Mouse (Mus musculus) embryonic fibroblast, embryonic 13.5 days (primary cell): Measurements from ENCODE around the gene Gnl3. TPM values are rescaled to one million over a fixed set of nuclear protein-coding genes. Genes with fewer than 3 reads are reported as not detected.

Source experiments
- H3K27ac ChIP-seq: 2 replicates; pipeline ENCODE4 v1.5.1; 2012; ENCODE audit warnings: low read length, control low read depth, inconsistent platforms; ENCODE audit not compliant: insufficient read depth
- H3K4me1 ChIP-seq: 2 replicates; pipeline ENCODE4 v1.6.1; 2011; ENCODE audit warnings: low read length; ENCODE audit not compliant: control insufficient read depth, insufficient read depth
- H3K4me3 ChIP-seq: 2 replicates; pipeline ENCODE4 v1.5.1; 2011; ENCODE audit warnings: mild to moderate bottlenecking, control low read depth, low read length; ENCODE audit not compliant: insufficient read depth
- CTCF ChIP-seq: IDR thresholded peaks from 2 replicates; pipeline ENCODE4 v1.5.1; 2011; ENCODE audit warnings: mild to moderate bottlenecking, control low read depth, low read length, moderate library complexity, borderline replicate concordance; ENCODE audit not compliant: insufficient read depth
- POLR2A ChIP-seq: IDR thresholded peaks from 2 replicates; pipeline ENCODE4 v1.6.1; 2011; ENCODE audit warnings: low read depth, mild to moderate bottlenecking, control low read depth, low read length, moderate library complexity
- polyA plus RNA-seq: library from polyadenylated mRNA; stranded (reverse); fragments of >200 nt; gene quantifications from 2 replicates; pipeline ENCODE4 v1.2.4, GENCODE M21; 2011; ENCODE audit warnings: low read depth; ENCODE audit not compliant: missing spikeins, insufficient read length

Gene Gnl3
- 151 and 168 TPM in 2 replicates for polyA plus RNA-seq

- peak within 1 kb of the TSS; percentile 75 for H3K27ac ChIP-seq
- TF ChIP-seq CTCF (no peak), POLR2A (peak; percentile 95)
- H3K4me1 ChIP-seq, result peaks cover 10% of the 10 kb centered on the region
- peak within 1 kb of the TSS; percentile 97 for H3K4me3 ChIP-seq
Measured at GRCm38 (mm10) chr14:31018860-31019291, at the start of gene Gnl3, which contains the start of gene Pbrm1. Gene Gnl3 (minus strand): TSS chr14:31019152. Gene Pbrm1 (plus strand): TSS chr14:31019138.

- H3K4me1 ChIP-seq, result no peaks in the 10 kb centered on the region
- TF ChIP-seq CTCF (no peak), POLR2A (no peak)
- no peak overlapping the region for H3K27ac ChIP-seq
- no peak overlapping the region for H3K4me3 ChIP-seq
Measured at GRCm38 (mm10) chr14:31062277-31062676, 43.3 kb upstream of the Gnl3 start.

GRCm38 (mm10) chr14:31045817-31046216 lies 26.9 kb upstream of the Gnl3 start:
- Histone ChIP-seq H3K4me3 (no peak overlapping the region), H3K4me1 (no peaks in the 10 kb centered on the region), H3K27ac (no peak overlapping the region)
- TF ChIP-seq CTCF (no peak), POLR2A (no peak)

GRCm38 (mm10) chr14:31045296-31045695 lies 26.3 kb upstream of the Gnl3 start:
- Histone ChIP-seq H3K4me3 (no peak overlapping the region), H3K27ac (no peak overlapping the region), H3K4me1 (no peaks in the 10 kb centered on the region)
- TF ChIP-seq CTCF, result no peak
- TF ChIP-seq POLR2A, result no peak

GRCm38 (mm10) chr14:31025785-31026184 lies 6.8 kb upstream of the Gnl3 start:
- no peak overlapping the region for H3K4me3 ChIP-seq
- TF ChIP-seq POLR2A (no peak), CTCF (no peak)
- no peaks in the 10 kb centered on the region for H3K4me1 ChIP-seq
- H3K27ac ChIP-seq, result no peak overlapping the region

- H3K4me3 ChIP-seq, result no peak overlapping the region
- TF ChIP-seq CTCF (no peak), POLR2A (no peak)
- no peaks in the 10 kb centered on the region for H3K4me1 ChIP-seq
- H3K27ac ChIP-seq, result no peak overlapping the region
Measured at GRCm38 (mm10) chr14:31022579-31022978, 3.6 kb upstream of the Gnl3 start.

- TF ChIP-seq CTCF (no peak), POLR2A (peak; percentile 68)
- Histone ChIP-seq H3K27ac (peak overlapping the region; percentile 75), H3K4me1 (peaks cover 10% of the 10 kb centered on the region), H3K4me3 (peak overlapping the region; percentile 69)
Measured at GRCm38 (mm10) chr14:31019331-31020205, 616 bp upstream of the Gnl3 start.

- H3K4me1 ChIP-seq, result peaks cover 10% of the 10 kb centered on the region
- H3K4me3 ChIP-seq, result peak overlapping the region; percentile 97
- TF ChIP-seq POLR2A (no peak), CTCF (no peak)
- peak overlapping the region; percentile 20; the same call in 1 of the 2 replicates for H3K27ac ChIP-seq
Measured at GRCm38 (mm10) chr14:31017854-31018253, 1.1 kb downstream of the Gnl3 start.

GRCm38 (mm10) chr14:31016063-31016462 lies 2.9 kb downstream of the Gnl3 start:
- TF ChIP-seq POLR2A (no peak), CTCF (no peak)
- Histone ChIP-seq H3K27ac (no peak overlapping the region), H3K4me3 (peak overlapping the region; percentile 17; the same call in 1 of the 2 replicates), H3K4me1 (peaks cover 10% of the 10 kb centered on the region)

GRCm38 (mm10) chr14:31013928-31014327 lies 5.0 kb downstream of the Gnl3 start:
- no peak for TF ChIP-seq POLR2A
- no peak for TF ChIP-seq CTCF
- peaks cover 10% of the 10 kb centered on the region for H3K4me1 ChIP-seq
- H3K27ac ChIP-seq, result no peak overlapping the region
- H3K4me3 ChIP-seq, result no peak overlapping the region
